Mouse (Mus musculus): ENCODE measurements at regions not wholly inside any gene's neighbourhood (a gene's known extent, or its start where the extent isn't known, plus 50 kb on each side); places are given as distances from the start of the nearest gene placed in this dataset.

DNA sequence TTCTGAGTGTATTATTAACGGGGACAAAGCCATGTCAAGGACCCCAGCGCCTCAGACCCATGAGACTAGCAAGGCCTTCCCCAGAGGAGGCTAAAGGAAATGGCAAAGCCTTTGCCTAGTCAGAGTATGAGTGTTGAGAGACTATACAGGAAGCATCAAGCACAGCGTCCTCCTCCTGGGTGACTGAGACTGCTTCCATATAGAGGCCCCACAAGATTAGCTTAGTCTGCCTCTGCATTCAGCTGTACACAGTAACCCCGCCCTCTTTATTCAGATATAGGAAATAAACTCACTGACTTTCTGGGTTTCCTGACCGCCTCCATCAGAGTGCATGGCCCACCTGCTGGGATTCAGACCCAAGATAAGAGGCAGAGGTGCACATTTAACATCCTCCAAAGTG lies 192.8 kb upstream of the Hes1 start:
- DNase-seq (ENCODE audit: low read depth) = no peak

- DNase-seq (ENCODE audit: low read depth) = no peak
Measured at GRCm38 (mm10) chr16:29876196-29876595, 188.0 kb upstream of the Hes1 start.

DNA sequence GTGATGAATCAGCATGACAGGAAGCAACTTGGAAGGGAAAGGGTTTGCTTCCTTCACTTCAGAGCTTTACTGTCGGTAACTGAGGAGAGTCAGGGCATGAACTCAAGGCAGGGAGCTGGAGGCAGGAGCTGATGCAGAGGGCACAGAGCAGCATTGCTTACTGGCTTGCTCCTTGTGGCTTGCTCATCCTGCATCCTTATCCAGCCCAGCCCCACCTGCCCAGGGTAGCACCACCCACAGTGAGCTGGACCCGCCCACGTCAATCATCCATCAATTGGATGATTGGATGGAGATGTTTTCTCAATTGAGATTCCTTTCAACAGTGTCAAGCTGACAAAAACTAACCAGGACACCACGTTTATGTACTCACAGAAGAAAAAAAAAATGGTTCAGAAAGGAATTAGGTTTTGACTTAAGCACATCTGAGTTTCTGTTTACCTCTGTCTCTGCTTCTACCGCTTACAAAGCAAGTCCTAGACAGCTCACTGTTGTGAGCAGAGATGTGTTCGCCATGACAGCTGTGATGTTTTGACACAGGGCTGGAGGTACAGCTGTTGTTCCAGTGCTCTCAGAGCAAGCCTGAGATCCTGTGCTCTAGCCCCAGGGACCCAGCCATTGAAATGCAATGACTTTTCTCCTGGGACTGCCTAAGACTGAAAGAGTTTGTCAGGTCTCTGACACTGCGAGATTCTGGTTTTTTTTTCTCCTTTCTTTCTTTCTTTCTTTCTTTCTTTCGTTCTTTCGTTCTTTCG lies 186.6 kb upstream of the Hes1 start:
- peak; percentile 6 for DNase-seq (ENCODE audit: low read depth)

GRCm38 (mm10) chr16:29879665-29880064 lies 184.5 kb upstream of the Hes1 start:
- DNase-seq (ENCODE audit: low read depth) = no peak

- no peak for DNase-seq (ENCODE audit: low read depth)
Measured at GRCm38 (mm10) chr16:29881497-29881896, 182.7 kb upstream of the Hes1 start.

DNA sequence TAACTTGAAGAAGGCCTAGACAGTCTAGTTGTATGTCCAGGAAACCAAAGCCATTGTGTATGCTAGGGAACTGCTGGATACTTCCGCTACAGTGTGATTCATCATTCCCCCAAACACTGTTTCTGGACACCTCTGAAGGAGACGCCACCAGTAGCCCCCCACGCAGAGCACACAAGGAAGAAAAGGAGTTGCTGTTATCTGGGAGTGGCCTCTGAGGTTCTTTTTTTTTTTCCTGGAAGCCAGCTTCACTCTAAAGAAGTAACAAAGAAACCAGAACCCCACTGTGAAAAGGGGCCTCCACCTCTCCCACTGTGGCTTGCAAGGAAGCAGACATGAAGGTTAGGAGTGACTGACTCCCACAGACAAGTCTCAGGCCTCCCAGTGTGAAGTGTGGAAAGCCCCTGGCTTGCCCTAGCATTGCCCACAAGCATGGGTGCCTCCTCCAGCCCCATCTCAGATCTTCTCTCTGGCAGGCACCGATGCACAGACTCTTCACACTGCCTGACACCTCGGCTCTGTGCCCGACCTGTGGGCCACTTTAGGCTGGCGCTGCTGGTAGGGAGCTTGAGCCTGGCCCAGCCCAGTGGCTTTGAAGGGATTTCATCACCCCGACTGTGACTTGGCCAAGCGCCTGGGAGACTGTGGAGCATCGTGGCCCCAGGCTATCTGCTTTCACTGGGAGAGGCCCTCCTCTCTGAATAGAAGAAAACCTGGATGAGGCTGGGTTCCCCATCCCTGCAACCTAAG lies 181.8 kb upstream of the Hes1 start:
- no peak for DNase-seq (ENCODE audit: low read depth)

DNA sequence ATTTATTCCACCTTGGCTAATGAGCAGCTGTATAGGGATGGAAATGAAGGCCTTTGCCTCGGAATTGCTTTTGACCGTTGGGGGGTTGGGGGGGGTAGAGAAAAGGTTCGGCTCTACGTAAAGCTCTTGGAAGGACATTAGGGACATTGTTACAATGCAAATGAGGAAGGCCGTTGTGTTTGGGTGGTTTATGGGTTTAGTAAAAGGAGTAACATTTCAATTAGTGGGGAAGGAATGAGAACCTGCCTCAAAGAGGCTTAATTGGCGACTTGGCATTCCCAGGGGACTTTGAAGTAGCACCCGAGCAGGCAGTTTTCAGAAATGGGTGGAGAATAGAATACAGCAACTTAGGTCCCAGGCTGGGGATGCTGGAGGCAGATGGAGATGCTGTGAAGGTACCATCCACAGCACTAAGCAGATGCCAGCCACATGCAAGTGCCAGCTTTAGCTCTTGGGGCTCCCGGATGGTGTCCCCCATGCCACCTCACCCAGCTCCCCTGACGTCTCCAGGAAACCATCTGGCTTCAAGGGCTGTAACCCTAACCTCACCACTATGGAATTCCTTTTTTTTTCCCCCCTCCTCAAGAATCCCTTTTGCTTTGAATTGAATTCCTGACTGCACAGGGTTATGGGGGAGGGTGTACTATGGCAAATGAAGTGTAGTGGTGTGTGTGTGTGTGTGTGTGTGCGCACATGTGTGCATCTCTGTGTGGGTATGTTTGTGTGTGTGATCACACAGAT lies 180.8 kb upstream of the Hes1 start:
- no peak for DNase-seq (ENCODE audit: low read depth)

GRCm38 (mm10) chr16:29884899-29885298 lies 179.3 kb upstream of the Hes1 start:
- DNase-seq (ENCODE audit: low read depth) = no peak

DNA sequence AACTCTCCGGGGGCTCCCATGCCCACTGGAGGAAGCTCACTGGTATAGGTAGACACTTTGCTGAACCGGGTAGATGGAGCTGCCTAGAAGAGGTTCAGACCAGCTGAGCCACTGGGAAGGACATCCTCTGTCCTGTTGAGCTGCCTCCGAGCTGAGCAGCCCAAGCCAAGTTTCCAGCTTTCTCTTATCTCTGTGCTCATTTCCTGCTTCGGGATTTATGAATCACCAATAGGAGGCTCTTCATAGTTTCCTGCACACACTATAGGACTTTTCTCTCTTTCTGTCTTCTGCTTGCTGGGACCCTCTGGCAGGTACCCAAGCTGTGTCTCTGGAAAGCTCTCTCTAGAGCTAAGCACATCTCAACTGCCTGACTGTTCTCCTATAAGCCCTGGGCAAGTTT lies 177.4 kb upstream of the Hes1 start:
- no peak for DNase-seq (ENCODE audit: low read depth)

DNA sequence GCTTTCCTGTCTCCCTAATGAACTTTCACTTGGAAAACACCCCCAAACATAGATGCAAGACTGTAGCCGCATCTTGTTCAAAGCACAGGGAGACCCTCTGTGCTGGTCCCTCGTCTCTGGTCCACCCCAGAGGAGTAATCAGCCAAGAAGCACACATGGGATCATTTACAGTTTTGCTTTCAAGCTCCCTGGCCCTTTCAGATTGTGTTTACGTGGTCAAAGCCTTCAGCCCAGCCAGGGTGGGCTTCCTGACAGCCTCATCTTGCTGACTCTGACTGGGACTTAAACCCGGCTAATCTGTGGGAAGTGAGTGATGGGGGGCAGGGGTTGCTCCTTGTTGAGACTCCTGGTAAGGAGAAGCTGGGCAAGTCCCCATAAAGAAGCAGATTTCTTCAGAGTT lies 174.8 kb upstream of the Hes1 start:
- no peak for DNase-seq (ENCODE audit: low read depth)

DNA sequence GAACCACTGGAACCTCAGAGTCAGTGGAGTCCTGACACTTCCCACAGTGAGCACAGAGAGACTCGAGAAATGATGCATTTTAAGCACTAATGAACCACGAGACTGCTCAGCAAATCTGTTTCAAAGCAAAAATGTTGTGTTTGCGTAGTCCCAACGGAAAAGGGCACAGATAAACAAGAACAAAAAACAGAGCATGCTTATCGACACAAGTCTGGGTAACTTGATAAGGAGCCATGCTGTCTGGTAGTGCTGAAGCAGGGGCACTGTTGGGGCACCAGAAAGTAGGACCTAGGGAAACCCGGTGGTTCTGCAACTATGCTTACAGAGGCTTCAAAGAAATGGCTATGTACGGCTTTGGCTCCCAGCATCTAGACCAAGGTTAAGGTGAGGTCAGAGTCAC lies 172.7 kb upstream of the Hes1 start:
- DNase-seq (ENCODE audit: low read depth) = no peak

GRCm38 (mm10) chr16:29893871-29894828 lies 170.0 kb upstream of the Hes1 start:
- no peak for DNase-seq (ENCODE audit: low read depth)

DNA sequence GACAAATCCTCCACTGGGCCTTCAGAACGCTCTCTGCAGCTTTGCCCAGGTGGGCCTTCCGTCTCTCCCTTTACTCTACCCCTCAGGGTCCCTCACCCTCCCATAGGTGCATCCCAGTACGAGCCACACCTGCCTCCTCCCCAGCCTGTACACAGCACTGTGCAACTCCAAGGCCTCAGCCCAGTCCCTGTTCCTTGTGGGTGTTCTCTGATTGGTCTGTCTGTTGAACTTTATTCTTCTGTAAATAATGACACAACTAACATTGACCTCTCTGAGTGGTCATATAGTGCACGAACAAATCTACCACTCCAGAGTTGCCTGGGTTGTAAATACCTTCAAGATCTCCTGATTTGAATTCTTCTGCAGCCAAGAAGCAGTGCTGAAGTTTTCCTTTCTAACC lies 167.8 kb upstream of the Hes1 start:
- DNase-seq (ENCODE audit: low read depth) = no peak

DNA sequence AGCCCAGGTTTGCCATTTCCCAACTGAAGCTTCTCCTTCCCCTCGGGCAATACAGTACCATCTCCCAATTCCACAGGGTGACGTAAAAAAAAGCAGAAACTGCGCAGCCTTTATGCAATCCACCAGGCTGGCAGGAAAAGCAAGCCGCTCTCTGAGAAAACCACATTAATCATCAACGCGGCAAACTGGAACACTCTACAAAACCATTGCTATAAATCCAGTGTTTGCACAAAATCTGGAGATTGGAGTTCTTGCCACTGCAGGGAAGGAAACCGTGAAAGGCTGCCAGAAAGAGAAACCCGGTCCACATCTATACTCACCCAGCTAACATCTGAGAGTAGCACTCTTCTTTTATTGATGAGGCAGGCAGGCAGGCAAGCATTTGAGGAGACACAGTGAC lies 160.7 kb upstream of the Hes1 start:
- no peak for DNase-seq (ENCODE audit: low read depth)

DNA sequence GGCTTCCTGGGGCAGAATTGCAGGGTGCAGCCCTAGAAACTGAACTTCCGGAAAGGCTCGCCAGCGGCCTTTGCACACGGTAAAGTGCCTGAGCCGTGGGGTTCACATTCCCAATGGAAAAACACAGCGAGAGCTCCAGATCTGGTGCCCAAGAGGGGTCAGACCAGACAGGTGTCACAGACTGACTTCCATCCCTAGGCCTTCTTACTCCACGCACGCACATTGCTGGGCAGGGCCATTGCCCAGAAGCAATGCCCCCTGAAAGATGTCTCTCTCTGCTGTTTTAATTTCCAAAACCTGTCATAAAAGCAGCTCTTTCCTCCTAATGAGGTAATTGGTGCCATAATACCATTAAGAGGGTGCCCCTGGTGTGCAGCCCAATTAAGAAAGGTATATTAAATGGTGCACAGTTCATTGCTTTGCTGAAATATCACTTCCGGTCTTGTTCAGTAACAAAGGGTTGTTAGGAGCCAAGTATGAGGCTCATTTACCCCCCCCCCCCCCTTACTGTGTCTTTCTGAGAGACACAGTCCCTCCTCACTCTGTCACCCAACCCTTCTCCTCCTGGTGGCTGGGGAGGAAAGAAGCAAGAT lies 159.9 kb upstream of the Hes1 start:
- no peak for DNase-seq (ENCODE audit: low read depth)

DNA sequence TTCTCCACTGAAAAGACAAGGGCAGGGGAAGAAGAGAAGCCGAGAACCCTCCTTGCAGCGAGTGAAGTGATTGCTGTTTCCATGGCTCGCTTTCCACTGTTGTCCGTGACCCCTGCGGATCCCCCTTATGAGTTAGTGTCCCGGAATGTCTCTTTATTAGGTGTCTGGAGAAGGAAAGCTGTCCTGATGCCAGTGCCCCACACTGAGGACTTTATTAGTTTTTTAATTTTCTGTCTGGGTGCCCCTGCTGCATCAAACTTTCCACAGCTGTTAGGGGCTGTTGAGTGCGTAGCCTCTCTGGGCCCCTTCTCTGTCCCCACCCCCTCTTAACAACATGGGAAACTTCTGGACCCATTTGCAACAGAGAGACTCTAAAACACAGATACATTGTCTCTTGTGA lies 156.9 kb upstream of the Hes1 start:
- no peak for DNase-seq (ENCODE audit: low read depth)

GRCm38 (mm10) chr16:29908031-29908430 lies 156.2 kb upstream of the Hes1 start:
- no peak for DNase-seq (ENCODE audit: low read depth)

GRCm38 (mm10) chr16:29909923-29910465 lies 154.2 kb upstream of the Hes1 start:
- no peak for DNase-seq (ENCODE audit: low read depth)

DNA sequence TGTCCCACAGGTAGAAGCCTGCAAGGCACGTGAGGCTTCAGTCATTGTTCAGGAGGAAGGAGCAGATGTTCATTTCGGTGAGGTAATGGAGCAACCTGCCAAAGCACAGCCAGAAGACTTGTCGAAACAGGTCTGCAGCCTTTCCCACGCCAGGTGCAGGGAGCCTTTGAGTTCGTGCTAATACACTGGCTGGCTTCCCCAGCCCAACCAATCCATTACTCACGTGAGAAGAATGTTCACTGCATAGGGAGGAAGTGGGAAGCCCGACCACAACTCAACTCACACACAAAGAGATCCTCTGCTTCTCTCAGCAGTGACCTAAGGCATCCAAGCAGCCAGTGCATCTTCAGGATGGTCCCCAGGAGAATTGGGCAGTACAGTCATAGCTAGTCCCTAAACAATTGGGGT lies 153.0 kb upstream of the Hes1 start:
- DNase-seq (ENCODE audit: low read depth) = no peak

GRCm38 (mm10) chr16:29913357-29914010 lies 150.7 kb upstream of the Hes1 start:
- no peak for DNase-seq (ENCODE audit: low read depth)

DNA sequence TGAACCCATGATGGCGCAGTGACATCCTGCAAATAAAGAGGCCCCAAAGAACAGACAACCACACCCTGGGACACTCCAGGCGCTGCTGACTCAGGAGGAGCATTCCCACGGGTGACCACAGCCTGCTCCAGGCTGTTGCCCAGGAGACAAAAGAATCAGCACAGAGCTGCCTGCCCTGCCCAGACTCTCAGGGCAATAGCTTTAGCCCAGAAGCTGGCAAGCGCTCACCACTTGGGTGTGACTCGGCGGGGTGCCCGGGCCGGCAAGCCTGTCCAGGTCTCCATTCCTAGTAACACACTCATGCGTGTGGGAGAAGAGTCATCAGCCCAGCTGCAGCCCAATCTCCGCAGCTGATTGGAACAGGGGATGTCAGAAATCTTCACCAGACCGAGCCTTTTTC lies 148.8 kb upstream of the Hes1 start:
- DNase-seq (ENCODE audit: low read depth) = no peak

Data from induced T-regulatory cell, adult 2 months (primary cell).